Mouse (Mus musculus) gastrocnemius, postnatal 14 days (tissue): ENCODE measurements around the gene Olfr847. TPM values are rescaled to one million over a fixed set of nuclear protein-coding genes. Genes with fewer than 3 reads are reported as not detected.

ENCODE experiments used
- DNase-seq: peaks from one replicate; pipeline ENCODE4 v3.0.0; 2021; ENCODE audit warnings: mixed read lengths
- intact Hi-C: fragments of 180-260 bp; cut with DNase I; formaldehyde crosslinking; loops from one replicate; pipeline ENCODE4 v1.15.1; 2025; ENCODE audit warnings: low total_unique reads
- long read RNA-seq, 2 experiments: library from polyadenylated mRNA; stranded (forward); transcript quantifications; one replicate each; pipeline ENCODE4 v2.0.0; 2021
- total RNA-seq, 2 experiments: library from RNA; stranded (reverse); gene quantifications; 2 replicates each; pipeline ENCODE4 v1.2.3; 2021

Olfr847 gene
- not detected for total RNA-seq
- long read RNA-seq, experiment 1 = 0 reads
- long read RNA-seq, experiment 2 = 0 reads

GRCm38 (mm10) chr9:19378569-19378968, at the start of gene Olfr847:
Gene Olfr847 (minus strand): TSS chr9:19378669.
- DNase-seq = no peak
- intact Hi-C loops = no loop called here

GRCm38 (mm10) chr9:19363905-19364304, 14.6 kb downstream of the Olfr847 start, which contains the start of gene Olfr846:
Gene Olfr846 (minus strand): TSS chr9:19364005.
- intact Hi-C loops = no loop called here
- DNase-seq = no peak

- no peak for DNase-seq
- intact Hi-C loops = no loop called here
Observed at GRCm38 (mm10) chr9:19336157-19336556, 42.3 kb downstream of the Olfr847 start, which contains the start of gene Olfr845. Gene Olfr845 (plus strand): TSS chr9:19336457.

Other genes with a start within 250 kb of the Olfr847 start
- gene Olfr837, start 242.4 kb downstream of the Olfr847 start, total RNA-seq = not detected
- not detected for gene Olfr839-ps1, start 201.4 kb downstream of the Olfr847 start, total RNA-seq
- gene Olfr843, start 126.7 kb downstream of the Olfr847 start, total RNA-seq = not detected
- gene Olfr844, start 62.3 kb downstream of the Olfr847 start, total RNA-seq = not detected
- not detected for gene Olfr845, start 42.2 kb downstream of the Olfr847 start, total RNA-seq
- gene Olfr846, start 14.7 kb downstream of the Olfr847 start, total RNA-seq = not detected
- gene Olfr849, start 61.6 kb upstream of the Olfr847 start, total RNA-seq = not detected
- not detected for gene Olfr850, start 99.6 kb upstream of the Olfr847 start, total RNA-seq
- gene Olfr851, start 114.6 kb upstream of the Olfr847 start, total RNA-seq = not detected
- not detected for gene Olfr853, start 162.4 kb upstream of the Olfr847 start, total RNA-seq
- not detected for gene Olfr854, start 188.7 kb upstream of the Olfr847 start, total RNA-seq
- gene Olfr855, start 203.9 kb upstream of the Olfr847 start, total RNA-seq = not detected
- gene Zfp317, start 243.4 kb upstream of the Olfr847 start, total RNA-seq = 10 to 100 TPM; 10.3 to 11.1 TPM